Mouse (Mus musculus): ENCODE data around the gene Krt90. TPM values are rescaled to one million over a fixed set of nuclear protein-coding genes. Genes with fewer than 3 reads are reported as not detected.

The Krt90 gene
- total and polyA plus RNA-seq, 2 experiments from 2014 or later, result 0.41 TPM; not detected in 1

- H3K4me1 ChIP-seq (ENCODE audit: insufficient read depth, low read length), result no peaks in the 10 kb centered on the region
- ATAC-seq (ENCODE audit: low FRiP score) (no peak), DNase-seq (ENCODE audit: low spot score) (no peak)
- H3K4me3 ChIP-seq (ENCODE audit: low read depth, low read length), result no peak within 1 kb of the TSS
- 83% methylated on average over 7 of the region's 7 CpGs for WGBS
- no peak within 1 kb of the TSS for H3K27ac ChIP-seq (ENCODE audit: low read depth, low read length)
- no peak within 1 kb of the TSS for H3K9ac ChIP-seq (replicated peaks; ENCODE audit: low read length, poor library complexity, severe bottlenecking)
- TF ChIP-seq CTCF (IDR thresholded peaks at IDR 0.05), result no peak
- H3K9me3 ChIP-seq (ENCODE audit: low read length), result no peaks in the 10 kb centered on the region
- no peaks in the 10 kb centered on the region for H3K36me3 ChIP-seq (ENCODE audit: insufficient read depth, low read length)
- H3K4me2 ChIP-seq (ENCODE audit: low read depth, low read length, poor library complexity, severe bottlenecking), result no peak within 1 kb of the TSS
- 0 out of 2 replicates have a peak, but pooled peaks cover 5% of the 10 kb centered on the region for H3K27me3 ChIP-seq (ENCODE audit: insufficient read depth, low read length)
Measured at GRCm38 (mm10) chr15:101550567-101550966, 12.2 kb downstream of the Krt90 start, which contains the start of gene Krt82. Gene Krt82, minus strand, starts transcription at chr15:101550667.

GRCm38 (mm10) chr15:101544478-101544877, 18.3 kb downstream of the Krt90 start:
- Histone ChIP-seq H3K27ac (ENCODE audit: low read depth, low read length) (no peak overlapping the region), H3K4me3 (ENCODE audit: low read depth, low read length) (no peak overlapping the region), H3K9ac (replicated peaks; ENCODE audit: low read length, poor library complexity, severe bottlenecking) (no peak overlapping the region), H3K9me3 (ENCODE audit: low read length) (no peaks in the 10 kb centered on the region), H3K4me1 (ENCODE audit: insufficient read depth, low read length) (no peaks in the 10 kb centered on the region), H3K36me3 (ENCODE audit: insufficient read depth, low read length) (no peaks in the 10 kb centered on the region), H3K4me2 (ENCODE audit: low read depth, low read length, poor library complexity, severe bottlenecking) (no peak overlapping the region), H3K27me3 (ENCODE audit: insufficient read depth, low read length) (no peaks in the 10 kb centered on the region)
- ATAC-seq (ENCODE audit: low FRiP score) (no peak), DNase-seq (ENCODE audit: low spot score) (no peak)
- TF ChIP-seq CTCF (IDR thresholded peaks at IDR 0.05), result no peak
- 69% methylated on average over 3 of the region's 3 CpGs for WGBS

GRCm38 (mm10) chr15:101542543-101542942, 20.2 kb downstream of the Krt90 start:
- Histone ChIP-seq H3K36me3 (ENCODE audit: insufficient read depth, low read length) (no peaks in the 10 kb centered on the region), H3K4me2 (ENCODE audit: low read depth, low read length, poor library complexity, severe bottlenecking) (no peak overlapping the region), H3K9ac (replicated peaks; ENCODE audit: low read length, poor library complexity, severe bottlenecking) (no peak overlapping the region), H3K4me1 (ENCODE audit: insufficient read depth, low read length) (no peaks in the 10 kb centered on the region), H3K9me3 (ENCODE audit: low read length) (no peaks in the 10 kb centered on the region), H3K27ac (ENCODE audit: low read depth, low read length) (no peak overlapping the region), H3K4me3 (ENCODE audit: low read depth, low read length) (no peak overlapping the region), H3K27me3 (ENCODE audit: insufficient read depth, low read length) (no peaks in the 10 kb centered on the region)
- 0 out of 2 replicates have a peak, but pooled peaks have one; percentile 3 for TF ChIP-seq CTCF (IDR thresholded peaks at IDR 0.05)
- 58% methylated on average over 9 of the region's 9 CpGs for WGBS
- DNase-seq (ENCODE audit: low spot score) (no peak), ATAC-seq (ENCODE audit: low FRiP score) (no peak)

- H3K27me3 ChIP-seq (ENCODE audit: insufficient read depth, low read length), result no peaks in the 10 kb centered on the region
- WGBS, result 58% methylated on average over 4 of the region's 4 CpGs
Measured at GRCm38 (mm10) chr15:101538580-101538900, 24.2 kb downstream of the Krt90 start.

GRCm38 (mm10) chr15:101537864-101538579, 24.7 kb downstream of the Krt90 start:
- Histone ChIP-seq H3K4me3 (ENCODE audit: low read depth, low read length) (no peak overlapping the region), H3K4me1 (ENCODE audit: insufficient read depth, low read length) (no peaks in the 10 kb centered on the region), H3K9ac (replicated peaks; ENCODE audit: low read length, poor library complexity, severe bottlenecking) (no peak overlapping the region), H3K36me3 (ENCODE audit: insufficient read depth, low read length) (no peaks in the 10 kb centered on the region), H3K27ac (ENCODE audit: low read depth, low read length) (no peak overlapping the region), H3K9me3 (ENCODE audit: low read length) (no peaks in the 10 kb centered on the region), H3K4me2 (ENCODE audit: low read depth, low read length, poor library complexity, severe bottlenecking) (no peak overlapping the region), H3K27me3 (ENCODE audit: insufficient read depth, low read length) (no peaks in the 10 kb centered on the region)
- DNase-seq (ENCODE audit: low spot score) (no peak), ATAC-seq (ENCODE audit: low FRiP score) (no peak)
- WGBS, result 47% methylated on average over 7 of the region's 7 CpGs
- TF ChIP-seq CTCF (IDR thresholded peaks at IDR 0.05), result peak; percentile 42

More at GRCm38 (mm10) chr15:101538580-101538900, 24.2 kb downstream of the Krt90 start:
- Histone ChIP-seq H3K4me2 (ENCODE audit: low read depth, low read length, poor library complexity, severe bottlenecking) (no peak overlapping the region), H3K9ac (replicated peaks; ENCODE audit: low read length, poor library complexity, severe bottlenecking) (no peak overlapping the region), H3K4me3 (ENCODE audit: low read depth, low read length) (no peak overlapping the region), H3K36me3 (ENCODE audit: insufficient read depth, low read length) (no peaks in the 10 kb centered on the region), H3K9me3 (ENCODE audit: low read length) (no peaks in the 10 kb centered on the region), H3K4me1 (ENCODE audit: insufficient read depth, low read length) (no peaks in the 10 kb centered on the region), H3K27ac (ENCODE audit: low read depth, low read length) (no peak overlapping the region)
- no peak for TF ChIP-seq CTCF (IDR thresholded peaks at IDR 0.05)
- ATAC-seq (ENCODE audit: low FRiP score), result no peak
- no peak for DNase-seq (ENCODE audit: low spot score)

- Histone ChIP-seq H3K36me3 (ENCODE audit: insufficient read depth, low read length) (no peaks in the 10 kb centered on the region), H3K9me3 (ENCODE audit: low read length) (no peaks in the 10 kb centered on the region), H3K9ac (replicated peaks; ENCODE audit: low read length, poor library complexity, severe bottlenecking) (no peak overlapping the region), H3K4me1 (ENCODE audit: insufficient read depth, low read length) (no peaks in the 10 kb centered on the region), H3K27me3 (ENCODE audit: insufficient read depth, low read length) (no peaks in the 10 kb centered on the region), H3K4me3 (ENCODE audit: low read depth, low read length) (no peak overlapping the region), H3K27ac (ENCODE audit: low read depth, low read length) (no peak overlapping the region), H3K4me2 (ENCODE audit: low read depth, low read length, poor library complexity, severe bottlenecking) (no peak overlapping the region)
- DNase-seq (ENCODE audit: low spot score) (no peak), ATAC-seq (ENCODE audit: low FRiP score) (no peak)
- TF ChIP-seq CTCF (IDR thresholded peaks at IDR 0.05), result no peak
- 67% methylated on average over 9 of the region's 9 CpGs for WGBS
Measured at GRCm38 (mm10) chr15:101536054-101536850, 26.5 kb downstream of the Krt90 start.

Data from midbrain, postnatal 0 days (tissue).